Mouse (Mus musculus): Measurements from ENCODE around the gene Whrn. TPM values are rescaled to one million over a fixed set of nuclear protein-coding genes. Genes with fewer than 3 reads are reported as not detected.

The Whrn gene
- 1 to 10 TPM; 4.3 to 5.3 TPM for total RNA-seq (2021)
- long read RNA-seq, experiment 1, full-length matches to known transcripts = 3 of 3 reads
- long read RNA-seq, experiment 1, partial matches to known transcripts = 0 of 3 reads
- long read RNA-seq, experiment 1, other reads (novel, unspliced or antisense) = 0 of 3 reads
- long read RNA-seq, experiment 2, full-length matches to known transcripts = 4 of 7 reads
- long read RNA-seq, experiment 2, partial matches to known transcripts = 2 of 7 reads
- long read RNA-seq, experiment 2, other reads (novel, unspliced or antisense) = 1 of 7 reads

DNA sequence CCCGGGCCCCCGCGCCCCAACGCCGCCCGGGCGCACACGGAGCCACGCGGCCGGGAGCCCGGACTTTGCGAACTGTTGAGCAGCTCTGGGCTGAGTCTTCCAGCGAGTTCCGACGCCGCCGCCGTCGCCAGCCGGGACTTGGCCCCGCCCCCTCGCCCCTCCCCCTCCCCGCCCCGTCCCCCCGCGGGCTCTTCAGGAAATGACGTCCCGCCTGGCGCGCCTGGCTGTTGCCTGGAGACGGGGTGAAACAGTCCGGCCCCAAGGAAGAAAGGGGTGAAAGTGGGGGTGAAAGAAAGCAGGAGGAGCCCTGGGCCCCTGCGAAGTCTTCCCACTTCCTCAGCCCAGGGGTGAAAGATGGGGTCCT, at the start of gene Whrn:
TSS of gene Whrn (minus strand) at position 77 of the 364 bp plus-strand sequence.
- DNase-seq (ENCODE audit: low spot score in 2 of 2) = peak; percentile 66 to 77

DNA sequence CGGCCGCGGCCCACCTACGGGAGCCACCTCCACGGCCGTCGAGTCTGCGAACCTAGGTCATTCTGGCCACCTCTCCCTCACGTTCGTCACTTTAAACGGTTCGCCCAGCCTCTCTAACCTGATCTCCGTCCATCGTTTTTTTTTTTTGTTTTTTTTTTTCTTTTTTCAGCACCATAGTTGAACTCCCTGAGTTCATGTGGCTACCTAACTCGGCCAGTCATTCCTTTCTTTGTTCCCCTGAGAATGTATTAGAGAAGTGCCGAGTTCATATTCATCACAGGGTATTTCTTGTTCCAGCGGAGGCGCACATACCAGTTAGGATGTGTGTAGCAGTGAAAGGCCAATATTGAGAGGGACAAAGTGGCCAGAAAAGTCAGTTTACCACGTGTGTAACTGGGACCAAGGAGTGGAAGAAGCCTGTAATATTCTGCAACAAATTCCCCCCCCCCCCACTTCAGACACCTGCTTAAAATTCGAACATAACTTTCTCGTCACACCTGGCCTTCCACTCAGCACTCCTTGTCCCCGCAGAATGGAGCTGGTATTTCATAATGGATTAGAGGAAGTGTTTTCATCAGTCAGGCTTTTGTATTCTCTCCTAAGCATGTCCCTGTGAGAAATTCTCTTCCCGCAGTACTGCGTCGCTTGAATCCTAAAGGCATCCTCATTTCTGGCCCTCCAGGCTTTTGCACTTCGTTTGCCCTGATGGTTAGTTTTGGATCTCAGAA, 49.6 kb upstream of the Whrn start:
- DNase-seq (ENCODE audit: low spot score in 2 of 2) = no peak

DNA sequence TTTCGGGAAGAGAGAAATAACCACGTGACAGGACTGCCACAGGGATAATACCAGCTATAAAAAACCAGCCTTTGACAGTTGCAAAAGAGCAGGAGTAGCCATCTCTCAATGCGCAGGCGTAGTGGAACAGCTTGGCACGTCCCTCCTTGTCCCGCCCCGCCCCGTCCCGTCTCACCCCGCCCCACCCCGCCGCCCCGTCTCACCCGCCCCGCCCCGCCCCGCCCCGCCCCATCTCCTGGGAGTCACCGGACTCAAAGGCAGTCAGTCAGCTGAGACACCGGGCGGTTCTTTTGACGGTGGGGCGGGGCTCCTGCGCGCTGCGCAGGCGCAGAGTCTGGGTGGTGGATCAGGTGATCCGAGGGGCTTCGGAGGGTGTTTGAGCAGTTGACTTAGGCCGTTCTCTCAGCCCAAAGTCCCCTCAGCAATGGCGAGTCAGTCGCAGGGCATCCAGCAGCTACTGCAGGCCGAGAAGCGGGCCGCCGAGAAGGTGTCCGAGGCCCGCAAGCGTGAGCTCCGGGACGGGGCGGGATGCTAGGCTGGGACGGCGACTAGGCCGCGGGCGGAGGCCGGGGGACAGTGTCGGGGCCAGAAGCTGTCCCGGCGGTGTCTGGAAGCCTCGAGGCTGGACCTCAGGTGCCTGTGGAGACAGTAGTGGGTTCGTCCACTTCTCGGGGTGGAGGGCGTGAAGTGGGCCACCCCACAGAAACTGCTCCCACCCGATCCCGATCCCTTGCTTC, 48.9 kb upstream of the Whrn start, which contains the start of gene Atp6v1g1:
TSS of gene Atp6v1g1 (plus strand) at position 279 of the 737 bp plus-strand sequence.
- peak; percentile 88 to 94 for DNase-seq (ENCODE audit: low spot score in 2 of 2)

DNA sequence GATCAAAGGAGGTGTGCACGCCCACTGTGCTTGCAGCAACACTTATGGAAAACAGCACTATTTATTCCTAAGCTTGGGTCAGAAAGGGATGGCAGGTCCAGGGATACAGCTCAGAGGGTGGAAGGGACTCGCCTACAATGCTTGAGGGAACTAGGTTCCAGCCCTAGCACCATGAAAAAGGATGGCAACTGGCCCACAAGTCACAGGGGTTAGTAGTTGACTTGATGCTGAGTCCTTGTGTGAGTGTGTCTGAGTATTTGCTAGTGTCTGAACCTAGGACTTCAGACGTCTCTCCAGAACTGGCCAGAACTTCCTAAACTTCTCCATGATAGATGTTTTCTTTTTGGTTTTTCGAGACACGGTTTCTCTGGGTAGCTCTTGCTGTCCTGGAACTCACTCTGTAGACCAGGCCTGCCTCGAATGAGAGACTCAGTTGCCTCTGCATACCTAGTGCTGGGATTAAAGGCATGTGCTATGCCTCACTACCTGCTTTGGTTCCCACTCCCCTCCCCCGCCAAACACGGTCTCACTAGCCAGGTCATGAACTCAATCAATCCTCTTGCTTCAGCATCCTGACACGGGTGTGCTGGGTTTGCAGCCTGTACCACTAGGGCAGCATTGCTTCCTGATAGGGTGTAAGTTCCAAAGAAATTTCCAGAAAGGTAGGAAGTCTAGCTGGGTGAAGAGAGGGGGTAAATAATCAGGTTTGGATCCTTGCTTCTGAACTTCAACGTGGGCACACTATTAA, 48.1 kb upstream of the Whrn start:
- no peak for DNase-seq (ENCODE audit: low spot score in 2 of 2)

DNA sequence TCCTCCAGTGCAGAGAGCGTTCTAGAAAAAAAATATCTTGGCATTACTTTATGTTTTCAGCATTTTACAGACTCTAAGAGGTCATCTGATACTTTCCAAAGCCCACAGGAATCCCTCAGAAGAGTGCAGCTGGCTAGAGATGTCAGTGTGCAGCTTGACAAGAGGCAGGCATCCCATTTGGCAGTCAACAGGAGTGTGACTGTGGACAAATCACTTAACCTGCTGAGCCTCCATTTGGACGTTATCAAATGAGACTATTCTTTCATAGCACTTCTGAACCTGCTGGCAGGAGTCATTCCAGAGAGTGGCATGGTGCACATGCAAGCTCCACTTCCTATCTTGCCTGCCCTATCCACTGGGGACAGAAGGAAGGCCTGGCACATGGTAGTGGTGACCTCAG, 46.4 kb upstream of the Whrn start:
- DNase-seq (ENCODE audit: low spot score in 2 of 2) = peak in 1 of 2 experiments; percentile 34

DNA sequence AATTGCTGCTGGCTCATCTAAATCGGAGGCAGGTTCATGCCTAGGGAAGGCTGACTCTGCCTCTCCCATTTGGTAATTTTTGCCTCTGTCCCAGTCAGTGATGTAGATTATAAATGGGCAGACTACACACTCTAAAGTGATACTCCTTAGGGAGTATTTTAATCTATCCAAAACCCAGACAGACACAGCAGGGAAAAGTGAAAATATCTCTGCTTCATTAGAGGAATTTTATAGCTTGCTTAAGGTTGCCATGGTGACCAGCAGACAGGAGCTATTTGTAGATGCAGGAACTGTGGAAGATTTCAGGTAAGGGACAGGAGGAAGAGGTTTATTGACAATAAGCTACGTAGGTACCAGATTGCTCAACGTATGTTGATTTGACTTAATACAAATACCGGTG, 41.8 kb upstream of the Whrn start:
- DNase-seq (ENCODE audit: low spot score in 2 of 2) = no peak

DNA sequence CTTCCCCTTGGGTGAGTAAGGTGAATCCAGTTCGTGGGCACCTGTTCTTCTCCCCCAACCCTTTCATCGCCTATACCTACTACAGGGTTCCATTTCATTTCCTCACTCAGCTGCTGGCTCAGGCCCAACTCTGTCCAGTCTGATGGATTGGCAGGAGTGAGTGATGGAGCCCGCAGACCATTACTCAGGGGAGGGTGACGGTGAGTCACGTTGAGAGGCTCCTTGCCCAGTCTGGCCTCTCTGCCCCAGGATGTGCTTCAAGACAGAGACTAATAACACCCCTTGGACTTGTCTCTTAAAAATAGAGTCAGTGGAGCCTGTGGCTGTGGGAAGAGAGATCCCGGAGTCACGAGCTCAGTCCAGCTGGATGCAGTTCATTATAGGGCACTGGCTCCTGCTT, 34.6 kb upstream of the Whrn start:
- DNase-seq (ENCODE audit: low spot score in 2 of 2) = no peak

DNA sequence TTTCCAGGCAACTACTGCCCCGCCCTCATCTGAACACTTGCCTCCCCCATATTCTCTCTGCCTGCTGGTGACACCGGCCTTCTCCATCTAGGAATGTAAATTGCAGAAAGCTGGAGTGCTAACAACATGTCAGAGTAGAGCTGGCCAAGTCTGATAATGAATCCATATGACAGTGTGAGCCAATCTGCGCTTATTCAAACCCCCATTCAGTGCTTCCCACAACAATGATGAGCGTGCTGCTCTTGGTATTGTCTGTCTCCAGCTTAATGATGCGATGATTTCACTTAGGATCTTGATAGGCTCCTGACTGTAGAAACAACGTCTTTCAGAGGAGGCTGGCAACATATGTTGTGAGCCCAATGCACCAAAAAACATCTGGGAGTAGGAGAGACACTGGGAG, 33.2 kb upstream of the Whrn start:
- no peak for DNase-seq (ENCODE audit: low spot score in 2 of 2)

DNA sequence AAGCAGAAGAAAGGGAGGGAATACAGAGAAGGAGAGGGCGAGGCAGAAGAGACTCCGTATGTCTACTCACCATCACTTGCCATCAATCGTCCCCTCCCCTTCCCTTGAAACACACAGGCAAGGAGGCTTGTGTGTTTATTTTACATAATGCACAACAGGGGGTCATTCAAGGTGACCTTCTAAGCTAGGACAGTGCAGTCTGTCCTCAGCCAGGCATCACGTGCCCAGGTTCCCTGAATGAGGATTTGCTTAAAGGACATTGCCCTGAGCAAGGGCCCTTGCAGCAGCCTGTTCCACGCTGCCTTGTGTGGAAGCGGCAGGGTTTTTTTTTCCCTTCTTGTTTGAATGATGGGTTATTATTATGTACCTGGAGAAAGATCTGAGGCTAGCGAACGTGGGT, 29.7 kb upstream of the Whrn start:
- DNase-seq (ENCODE audit: low spot score in 2 of 2) = no peak

DNA sequence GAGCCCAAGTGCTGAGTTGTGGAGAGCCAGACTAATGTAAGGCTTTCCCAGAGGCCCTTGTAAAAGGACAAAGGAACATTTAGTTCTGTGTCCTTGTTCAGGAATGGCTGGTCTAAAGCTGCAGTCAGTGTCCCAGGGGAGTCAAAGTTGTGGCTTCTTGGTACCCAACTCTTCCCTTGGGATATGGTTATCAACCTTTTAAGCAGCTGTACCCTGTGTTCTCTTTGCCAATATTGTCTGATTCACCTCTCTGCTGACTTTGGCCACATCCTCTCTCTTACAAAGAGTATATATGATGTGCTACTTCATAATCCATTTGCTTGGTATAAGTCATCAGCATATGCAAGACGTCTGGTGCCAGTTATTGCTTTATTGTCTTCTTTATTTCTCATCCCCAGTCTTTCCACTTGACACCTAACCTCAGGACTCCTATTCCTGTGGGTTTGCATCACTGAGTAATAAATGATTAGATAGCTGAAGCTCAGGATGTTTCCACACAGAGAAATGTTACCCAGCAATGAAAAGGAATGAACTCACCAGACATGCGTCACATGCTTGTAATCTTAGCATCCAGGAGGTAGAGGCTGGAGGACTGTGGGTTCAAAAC, 26.1 kb upstream of the Whrn start:
- DNase-seq (ENCODE audit: low spot score in 2 of 2) = no peak

DNA sequence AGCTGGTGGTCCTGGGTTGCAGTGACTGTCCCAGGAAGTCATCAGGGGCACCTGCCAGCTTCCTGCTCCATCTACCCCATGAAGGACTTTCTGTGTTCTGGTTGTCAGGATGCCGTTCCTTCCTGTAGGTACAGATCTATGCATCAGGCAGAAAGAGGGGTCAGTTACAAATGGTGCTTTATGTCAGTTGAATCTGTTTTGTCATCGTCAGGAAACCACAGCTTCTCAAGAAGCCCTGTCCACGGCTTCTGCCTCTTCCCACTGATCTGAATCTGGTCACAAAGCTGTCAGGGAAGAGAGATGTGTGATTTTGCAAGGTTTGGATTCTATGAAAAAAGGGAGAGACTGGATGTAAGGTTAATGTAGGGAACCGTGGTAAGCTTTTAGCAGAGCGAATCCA, 19.2 kb upstream of the Whrn start:
- no peak for DNase-seq (ENCODE audit: low spot score in 2 of 2)

DNA sequence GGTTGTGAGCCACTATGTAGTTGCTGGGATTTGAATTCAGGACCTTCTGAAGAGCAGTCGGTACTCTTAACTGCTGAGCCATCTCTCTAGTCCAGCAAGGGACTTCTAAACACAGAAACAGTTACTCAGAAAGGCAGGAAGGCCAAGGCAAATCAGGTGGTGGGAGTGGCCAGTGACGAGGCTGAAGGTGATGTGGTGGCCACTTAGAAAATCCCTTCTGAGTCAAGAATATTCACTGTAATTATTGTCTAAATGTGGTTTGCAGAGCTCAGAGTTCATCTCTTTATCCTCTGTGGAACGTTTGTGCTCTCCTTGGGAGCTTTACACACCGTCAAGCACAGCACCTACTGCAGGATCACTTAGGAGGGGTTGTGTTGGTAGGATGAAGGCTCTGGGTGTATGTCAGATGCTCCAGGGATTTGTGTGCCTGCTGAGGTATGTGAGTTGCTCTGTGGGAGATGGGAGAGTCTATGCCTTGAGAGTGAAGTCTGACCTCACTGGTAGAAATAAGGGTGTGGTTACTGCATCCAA, 18.7 kb upstream of the Whrn start:
- no peak for DNase-seq (ENCODE audit: low spot score in 2 of 2)

DNA sequence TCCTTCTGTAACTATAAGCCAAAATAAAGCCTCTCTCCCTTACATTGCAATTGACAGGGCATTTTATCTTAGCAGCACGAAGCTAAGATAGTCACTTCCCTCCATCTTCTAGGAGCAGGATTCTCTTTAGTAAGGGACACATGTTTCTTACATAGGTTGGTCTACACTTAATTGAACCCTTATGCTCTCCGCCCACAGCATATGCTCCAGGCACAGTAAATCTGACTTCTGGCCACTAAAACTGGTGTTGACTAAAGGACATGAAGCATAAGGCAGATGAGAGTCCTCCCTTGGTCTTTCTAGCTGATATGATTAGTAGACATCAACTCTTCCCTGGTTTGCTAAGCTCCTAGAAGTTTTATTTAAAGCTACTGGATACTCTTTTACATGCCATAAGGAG, 17.1 kb upstream of the Whrn start:
- DNase-seq (ENCODE audit: low spot score in 2 of 2) = no peak

DNA sequence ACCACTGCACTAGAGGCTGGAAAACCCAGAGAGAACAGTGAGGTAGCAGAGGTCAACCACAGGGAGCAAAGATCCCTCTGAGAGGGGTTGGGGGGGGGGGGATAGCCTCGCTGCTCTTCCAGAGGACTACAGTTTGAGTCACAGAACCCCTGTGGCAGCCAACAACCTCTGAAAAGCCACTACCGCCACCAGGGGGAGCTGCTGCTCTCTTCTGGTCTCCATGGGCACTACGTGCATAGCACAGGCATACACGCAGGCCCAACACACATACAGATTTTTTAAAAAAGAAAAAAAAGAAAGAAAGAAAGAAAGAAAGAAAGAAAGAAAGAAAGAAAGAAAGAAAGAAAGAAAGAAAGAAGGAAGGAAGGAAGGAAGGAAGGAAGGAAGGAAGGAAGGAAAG, 12.4 kb upstream of the Whrn start:
- peak; percentile 66 to 80 for DNase-seq (ENCODE audit: low spot score in 2 of 2)

DNA sequence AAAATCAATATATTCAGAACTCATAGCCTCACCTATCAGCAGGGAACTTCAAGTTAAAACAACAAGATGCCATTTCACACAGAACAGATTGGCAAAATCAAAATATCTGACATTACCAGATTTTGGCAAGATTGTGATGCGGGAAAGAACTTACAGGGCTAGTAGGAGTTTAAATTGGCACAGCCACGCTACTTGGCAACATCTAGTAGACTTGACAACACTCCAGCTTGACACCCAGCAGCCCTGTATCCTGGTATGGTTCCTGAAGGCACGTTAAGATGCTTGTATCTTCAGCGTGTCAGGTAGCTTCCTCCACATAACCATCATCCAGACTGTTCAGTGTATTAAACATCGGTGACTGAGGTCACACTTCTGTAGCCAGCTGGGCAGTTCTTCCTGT, 11.7 kb upstream of the Whrn start:
- DNase-seq (ENCODE audit: low spot score in 2 of 2) = no peak

DNA sequence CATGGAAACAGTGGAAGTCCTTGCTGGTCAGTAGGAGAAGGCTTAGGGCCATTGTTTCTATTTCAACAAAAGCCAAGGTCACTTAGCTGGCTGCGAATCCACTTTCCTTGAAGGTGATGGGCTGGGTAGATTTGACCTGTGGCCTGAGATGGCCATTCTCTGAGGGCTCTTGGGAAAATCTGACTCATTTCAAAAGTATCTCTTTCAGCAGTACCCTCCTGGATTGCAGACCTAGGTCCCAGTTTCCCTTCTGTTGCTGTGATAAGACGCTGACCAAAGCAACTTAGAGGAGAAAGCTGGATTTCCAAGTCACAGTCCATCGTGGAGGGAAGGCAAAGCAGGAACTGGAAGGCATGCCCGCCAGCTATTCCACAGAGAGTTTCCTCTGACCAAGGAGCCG, 8.2 kb upstream of the Whrn start:
- no peak for DNase-seq (ENCODE audit: low spot score in 2 of 2)

DNA sequence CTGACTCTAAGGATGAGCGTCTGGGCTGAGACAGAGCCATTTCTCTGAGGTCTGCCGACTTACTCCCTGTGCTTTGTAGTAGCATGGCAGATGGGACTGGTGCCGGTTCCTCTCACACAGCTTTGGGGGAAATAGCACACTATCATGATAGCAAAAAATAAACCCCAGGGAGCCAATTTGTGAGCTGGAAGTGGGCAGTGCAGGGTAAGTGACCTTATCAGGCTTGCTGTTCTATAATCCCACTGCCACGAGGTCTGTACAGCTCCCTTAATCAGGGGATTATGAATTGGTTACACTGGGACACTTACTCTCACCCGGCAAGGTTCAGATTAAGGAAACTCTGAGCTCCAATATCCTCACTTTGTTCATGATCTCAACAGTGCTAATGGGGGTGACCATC, 5.3 kb upstream of the Whrn start:
- DNase-seq (ENCODE audit: low spot score in 2 of 2) = no peak

DNA sequence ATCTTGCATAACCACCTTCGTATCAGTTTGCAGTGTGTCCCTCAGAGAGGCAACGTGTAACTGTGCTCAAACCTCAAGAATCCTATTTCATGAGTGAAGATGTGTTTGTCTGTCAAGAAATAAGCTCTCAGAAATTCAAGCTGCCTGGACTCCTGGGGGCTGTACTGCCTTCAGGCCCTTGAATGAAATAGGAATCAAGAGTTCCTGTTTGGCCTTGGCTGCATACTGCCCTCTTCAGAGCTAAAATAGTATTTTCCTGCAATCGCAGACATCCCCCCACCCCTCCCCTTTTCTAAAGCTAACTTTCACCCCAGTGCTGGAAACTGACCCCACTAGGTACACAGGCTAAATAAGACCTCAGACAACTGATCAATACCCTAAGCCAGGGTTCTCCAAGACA, 2.6 kb upstream of the Whrn start:
- no peak for DNase-seq (ENCODE audit: low spot score in 2 of 2)

DNA sequence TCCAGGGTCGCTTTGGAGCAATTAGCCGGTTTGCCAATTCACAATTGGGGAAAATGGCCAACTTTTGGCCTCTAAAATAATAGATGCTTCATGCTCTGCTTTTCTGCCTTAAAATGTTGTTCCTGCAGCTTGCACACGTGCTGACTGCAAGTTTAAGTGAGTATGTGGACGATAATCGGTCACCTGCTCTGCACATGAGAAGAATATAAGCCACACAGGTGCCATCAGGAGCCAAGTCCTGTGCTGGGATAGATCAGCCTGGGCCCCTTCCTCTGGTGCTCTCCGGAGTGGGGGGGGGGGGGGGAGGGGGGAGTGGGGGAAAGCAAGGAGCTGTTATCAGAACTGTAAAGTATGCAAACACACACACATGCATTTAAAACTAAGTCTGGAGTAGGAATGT, 521 bp upstream of the Whrn start:
- DNase-seq (ENCODE audit: low spot score in 2 of 2) = no peak

DNA sequence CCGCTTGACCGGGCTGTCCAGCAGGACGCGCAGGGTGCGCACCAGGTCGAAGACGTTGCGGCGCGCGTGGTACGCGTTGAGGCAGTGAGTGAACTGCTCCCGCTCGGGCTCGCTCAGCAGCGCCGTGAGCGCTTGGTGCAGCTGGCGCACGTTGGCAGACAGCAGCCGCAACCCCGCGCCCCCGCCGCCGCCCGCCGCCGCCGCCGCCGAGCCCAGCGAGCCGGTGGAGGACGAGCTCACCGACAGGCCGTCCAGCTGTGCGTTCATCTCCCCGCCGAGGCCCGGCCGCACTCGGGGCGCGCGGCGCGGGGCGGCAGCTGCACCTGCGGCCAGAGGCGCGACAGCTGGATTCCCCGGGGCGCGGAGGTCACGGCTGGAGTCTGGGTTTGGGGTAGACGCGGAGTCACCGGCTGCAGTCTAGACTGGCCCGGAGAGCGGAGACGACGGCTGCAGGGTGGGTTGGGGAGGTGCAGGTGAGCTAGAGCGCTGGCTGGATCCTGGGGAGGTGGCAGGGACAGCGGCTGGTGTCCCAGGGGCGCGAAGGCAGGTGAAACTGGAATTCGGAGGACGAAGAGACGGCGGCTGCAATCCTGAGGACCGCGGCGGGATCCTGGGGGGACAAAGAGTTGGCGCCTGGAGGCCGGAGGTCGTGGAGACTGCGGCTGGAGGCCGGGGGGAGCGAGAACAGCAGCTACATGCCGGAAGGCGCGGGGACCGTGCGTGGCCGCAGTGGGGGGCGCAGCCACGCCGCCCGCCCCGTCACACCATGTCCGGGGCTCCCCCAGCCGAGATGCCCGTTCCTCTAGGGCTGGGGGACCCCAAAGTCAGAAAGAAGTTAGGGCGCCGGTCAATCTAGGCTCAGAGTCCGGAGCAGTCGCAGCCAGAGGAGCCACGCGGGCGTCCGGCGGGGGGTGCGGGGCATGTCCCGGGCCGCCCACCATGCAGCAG, 550 bp downstream of the Whrn start:
- peak; percentile 42 to 58 for DNase-seq (ENCODE audit: low spot score in 2 of 2)

Measured in gastrocnemius, postnatal 4 days (tissue).